ENCODE assay signal across 9 mouse cellular contexts in the genomic region with DNA sequence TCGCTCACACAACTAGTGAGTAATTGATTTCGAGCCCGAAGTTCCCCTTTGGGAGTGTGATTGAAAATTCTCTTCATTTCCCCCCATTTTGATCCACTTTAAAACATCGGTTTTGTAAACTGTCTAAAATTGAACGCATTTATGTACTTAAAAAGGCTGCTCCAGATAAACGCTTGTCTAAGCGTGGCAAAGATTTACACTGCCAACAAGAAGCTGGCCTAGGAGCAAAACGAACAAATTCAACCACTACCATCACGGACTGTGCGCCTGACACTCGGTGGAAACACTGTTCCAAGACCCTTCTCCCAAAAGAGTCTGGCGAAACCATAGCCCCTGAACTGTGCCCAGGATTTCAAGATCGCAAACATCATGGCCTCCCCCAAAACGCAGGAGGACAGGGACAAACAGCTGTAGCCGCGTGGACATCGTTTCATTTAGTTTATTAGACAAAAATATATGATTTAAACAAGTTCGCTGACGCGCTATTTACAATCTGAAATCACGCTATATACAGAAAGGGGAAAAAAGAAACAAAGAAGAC. TPM values are rescaled to one million over a fixed set of nuclear protein-coding genes. Genes with fewer than 3 reads are reported as not detected.
DNase-seq lines count a peak whose midpoint lies in the region; ATAC-seq lines count a peak whose summit lies in the region.
"Had no signal": no experiment of that assay in that cellular context is flagged by ENCODE, and none has a peak within 500 bp of the region (broad histone marks: within the 10 kb centered on the region; RNA-seq: fewer than 3 reads in every experiment).

No protein-coding gene starts in this region.

- no peak overlapping the region for H3K27ac ChIP-seq in heart, embryonic 12.5 days (ENCODE audit: poor library complexity, severe bottlenecking)
- H3K27ac ChIP-seq in embryonic facial prominence, embryonic 14.5 days (replicated peaks; ENCODE audit: low read depth, low read length): no peak overlapping the region
- H3K27ac ChIP-seq in limb, embryonic 15.5 days: no peak overlapping the region
- H3K27ac ChIP-seq: gastrocnemius, adult 2 months had no signal

- peak overlapping the region; percentile 38 for H3K4me3 ChIP-seq in heart, embryonic 12.5 days
- peak overlapping the region; percentile 57 for H3K4me3 ChIP-seq in embryonic facial prominence, embryonic 14.5 days (ENCODE audit: low read depth, low read length)
- peak overlapping the region; percentile 60 for H3K4me3 ChIP-seq in limb, embryonic 15.5 days
- H3K4me3 ChIP-seq: gastrocnemius, adult 2 months had no signal

- 0 out of 2 replicates have a peak overlapping the region, but pooled peaks have one; percentile 9 for H3K9ac ChIP-seq in heart, embryonic 12.5 days
- H3K9ac ChIP-seq in embryonic facial prominence, embryonic 14.5 days (ENCODE audit: low read depth, low read length): 0 out of 2 replicates have a peak overlapping the region, but pooled peaks have one; percentile 10
- no peak overlapping the region for H3K9ac ChIP-seq in limb, embryonic 15.5 days

- H3K27me3 ChIP-seq in heart, embryonic 12.5 days (replicated peaks): peaks cover 51% of the 10 kb centered on the region
- H3K27me3 ChIP-seq in embryonic facial prominence, embryonic 14.5 days (replicated peaks; ENCODE audit: control insufficient read depth, insufficient read depth, low read length): peaks cover 72% of the 10 kb centered on the region
- H3K27me3 ChIP-seq in limb, embryonic 15.5 days: peaks cover 84% of the 10 kb centered on the region

- no peak for ATAC-seq in heart, embryonic 12.5 days (ENCODE audit: insufficient number of reproducible peaks, low FRiP score)
- no peak for ATAC-seq in embryonic facial prominence, embryonic 14.5 days (ENCODE audit: low read depth)
- ATAC-seq in limb, embryonic 15.5 days (ENCODE audit: insufficient number of reproducible peaks, low FRiP score, low TSS enrichment, low read depth): no peak

- H3K4me1 ChIP-seq in heart, embryonic 12.5 days (replicated peaks): peaks cover 23% of the 10 kb centered on the region
- H3K4me1 ChIP-seq in embryonic facial prominence, embryonic 14.5 days (ENCODE audit: control insufficient read depth, insufficient read depth, low read length): no peaks in the 10 kb centered on the region; the same call in 1 of the 2 replicates
- H3K4me1 ChIP-seq in limb, embryonic 15.5 days: peaks cover 31% of the 10 kb centered on the region

- DNase-seq in heart, postnatal 4 days: no peak
- DNase-seq in 3134 (ENCODE audit: extremely low read depth, insufficient read length, low spot score): peak; percentile 28
- DNase-seq in embryonic facial prominence, embryonic 14.5 days (ENCODE audit: low spot score): no peak
- DNase-seq in layer of hippocampus, postnatal 10 days (ENCODE audit: low spot score in 2 of 2): no peak
- DNase-seq in gastrocnemius, postnatal 10 days: no peak
- no peak for DNase-seq in adrenal gland, adult (ENCODE audit: inconsistent age in 2 of 2, low spot score in 1 of 2)
- DNase-seq: gastrocnemius, adult 2 months had no signal

- H3K36me3 ChIP-seq in heart, embryonic 12.5 days: no peaks in the 10 kb centered on the region
- H3K36me3 ChIP-seq in embryonic facial prominence, embryonic 14.5 days (ENCODE audit: control insufficient read depth, insufficient read depth, low read length): no peaks in the 10 kb centered on the region
- H3K36me3 ChIP-seq in limb, embryonic 15.5 days: no peaks in the 10 kb centered on the region

- H3K9me3 ChIP-seq in heart, embryonic 12.5 days (replicated peaks): no peaks in the 10 kb centered on the region
- no peaks in the 10 kb centered on the region for H3K9me3 ChIP-seq in embryonic facial prominence, embryonic 14.5 days (ENCODE audit: control insufficient read depth, low read length)
- H3K9me3 ChIP-seq in limb, embryonic 15.5 days: no peaks in the 10 kb centered on the region

- WGBS in heart, embryonic 12.5 days: 17% methylated on average over 21 of the region's 21 CpGs
- 11% methylated on average over 21 of the region's 21 CpGs for WGBS in embryonic facial prominence, embryonic 14.5 days
- 23% methylated on average over 21 of the region's 21 CpGs for WGBS in limb, embryonic 15.5 days

- peak overlapping the region; percentile 69 for H3K4me2 ChIP-seq in heart, embryonic 12.5 days
- peak overlapping the region; percentile 81 for H3K4me2 ChIP-seq in embryonic facial prominence, embryonic 14.5 days (ENCODE audit: low read depth, low read length)
- H3K4me2 ChIP-seq in limb, embryonic 15.5 days: 0 out of 2 replicates have a peak overlapping the region, but pooled peaks have one; percentile 41

RNA-seq across cellular contexts. Expression of gene Irx1, which starts 5.6 kb away (rescaled TPM):
- polyA plus RNA-seq in heart, embryonic 12.5 days (2016; fragmentation: Nextera tagmentation; extraction: Ambion mirVana): 2.7 and 3.1 TPM in 2 replicates
- total RNA-seq in heart, postnatal 4 days (2021): 10 to 100 TPM; 10.2 to 12.4 TPM
- 3.8 and 4.0 TPM in 2 replicates for polyA plus RNA-seq in embryonic facial prominence, embryonic 14.5 days (2014; fragmentation: Nextera tagmentation; extraction: Ambion mirVana)
- polyA plus RNA-seq in limb, embryonic 15.5 days (2015; fragmentation: Nextera tagmentation; extraction: Ambion mirVana): 3.3 and 6.5 TPM in 2 replicates
- 1 to 10 TPM; 1.0 to 1.2 TPM for total RNA-seq in layer of hippocampus, postnatal 10 days (2021)
- under 1 TPM in 1 of 2 experiments, not detected in 1; 0.18 TPM for total RNA-seq in gastrocnemius, postnatal 10 days (2021)
- total RNA-seq: gastrocnemius, adult 2 months had no signal

Comparison
In these comparisons a context has a peak if more than half of its experiments do, and no peak if none do; other contexts are left out.
1. RNA of gene Irx1, which starts 5.6 kb away (total RNA-seq): 10.2 to 12.4 TPM in heart, postnatal 4 days; 1.0 to 1.2 TPM in layer of hippocampus, postnatal 10 days and 0.18 TPM in gastrocnemius, postnatal 10 days; every median in the first group is over 4 times any median in the second.
2. Peak in every context shown above with its lines, with median percentiles within 50 percentile points of each other: H3K4me2 ChIP-seq and H3K4me3 ChIP-seq.